Mouse (Mus musculus) embryonic facial prominence, embryonic 15.5 days (tissue): Measurements from ENCODE around the gene Syt6. TPM values are rescaled to one million over a fixed set of nuclear protein-coding genes. Genes with fewer than 3 reads are reported as not detected.
A peak's percentile ranks its signal among the peaks of the same experiment; 100 is the strongest.

Experiments used
- ATAC-seq: fragments of 200-750 bp; cut with Nextera tagmentation; 2 replicates; pipeline ENCODE4 v1.8.0; 2017; ENCODE audit warnings: low read depth, moderate TSS enrichment; ENCODE audit not compliant: insufficient number of reproducible peaks, low FRiP score, low TSS enrichment
- H3K27ac ChIP-seq: fragments of 300-500 bp; sonication (generic); replicated peaks from 2 replicates; pipeline ENCODE4 v1.5.1; 2015; ENCODE audit warnings: mild to moderate bottlenecking, inconsistent platforms
- H3K27me3 ChIP-seq: fragments of 300-500 bp; sonication (generic); 2 replicates; pipeline ENCODE4 v1.6.1; 2015; ENCODE audit warnings: inconsistent platforms
- H3K36me3 ChIP-seq: fragments of 300-500 bp; sonication (generic); 2 replicates; pipeline ENCODE4 v1.6.1; 2015; ENCODE audit warnings: mild to moderate bottlenecking, inconsistent platforms
- H3K4me1 ChIP-seq: fragments of 300-500 bp; sonication (generic); 2 replicates; pipeline ENCODE4 v1.6.1; 2015; ENCODE audit warnings: inconsistent platforms
- H3K4me2 ChIP-seq: fragments of 300-500 bp; sonication (generic); replicated peaks from 2 replicates; pipeline ENCODE4 v1.6.1; 2015; ENCODE audit warnings: mild to moderate bottlenecking, inconsistent platforms
- H3K4me3 ChIP-seq: fragments of 300-500 bp; sonication (generic); replicated peaks from 2 replicates; pipeline ENCODE4 v1.5.1; 2015; ENCODE audit warnings: mild to moderate bottlenecking, inconsistent platforms
- H3K9ac ChIP-seq: fragments of 300-500 bp; sonication (generic); 2 replicates; pipeline ENCODE4 v1.6.1; 2015; ENCODE audit warnings: inconsistent platforms
- H3K9me3 ChIP-seq: fragments of 300-500 bp; sonication (generic); replicated peaks from 2 replicates; pipeline ENCODE4 v1.6.1; 2016; ENCODE audit warnings: inconsistent platforms
- WGBS: fragments of 180-500 bp; shearing (Covaris S2); methylation state at CpG from one replicate; pipeline ENCODE4 v1.1.7; 2015; 5-methylcytosine and 5-hydroxymethylcytosine counted together
- polyA plus RNA-seq: library from polyadenylated mRNA; unstranded; fragments of >200 nt; fragmentation: Nextera tagmentation; extraction: Ambion mirVana; gene quantifications from 2 replicates; pipeline ENCODE4 v1.2.1, GENCODE M21; 2015

The Syt6 gene
- polyA plus RNA-seq, result 1.2 and 1.3 TPM in 2 replicates

GRCm38 (mm10) chr3:103575156-103575892 is at the start of gene Syt6:
Syt6 (plus strand) TSS chr3:103575231.
- peak within 1 kb of the TSS; percentile 96 for H3K4me2 ChIP-seq
- no peaks in the 10 kb centered on the region for H3K36me3 ChIP-seq
- no peak within 1 kb of the TSS for H3K27ac ChIP-seq
- no peaks in the 10 kb centered on the region for H3K9me3 ChIP-seq
- under 1% methylated on average over 42 of the region's 44 CpGs for WGBS
- peak within 1 kb of the TSS; percentile 45 for H3K4me3 ChIP-seq
- peaks cover 74% of the 10 kb centered on the region for H3K27me3 ChIP-seq
- no peak within 1 kb of the TSS for H3K9ac ChIP-seq
- peaks cover 24% of the 10 kb centered on the region for H3K4me1 ChIP-seq
- ATAC-seq, result no peak

- Histone ChIP-seq H3K9me3 (no peaks in the 10 kb centered on the region), H3K4me1 (no peaks in the 10 kb centered on the region), H3K4me2 (no peak overlapping the region), H3K27me3 (no peaks in the 10 kb centered on the region), H3K27ac (no peak overlapping the region), H3K4me3 (no peak overlapping the region), H3K36me3 (no peaks in the 10 kb centered on the region), H3K9ac (no peak overlapping the region)
- 72% methylated on average over 4 of the region's 4 CpGs for WGBS
- ATAC-seq, result no peak
These were observed 48.8 kb upstream of the Syt6 start for GRCm38 (mm10) chr3:103526201-103526704.

- H3K4me3 ChIP-seq, result no peak overlapping the region
These were observed 48.2 kb upstream of the Syt6 start for GRCm38 (mm10) chr3:103526864-103527263.

GRCm38 (mm10) chr3:103534036-103534435 is 41.0 kb upstream of the Syt6 start:
- Histone ChIP-seq H3K4me2 (no peak overlapping the region), H3K36me3 (no peaks in the 10 kb centered on the region), H3K4me3 (no peak overlapping the region), H3K9ac (no peak overlapping the region), H3K27ac (no peak overlapping the region), H3K4me1 (peaks cover 2% of the 10 kb centered on the region; the same call in 1 of the 2 replicates), H3K27me3 (no peaks in the 10 kb centered on the region), H3K9me3 (no peaks in the 10 kb centered on the region)
- no peak for ATAC-seq
- 91% methylated on average over 9 of the region's 9 CpGs for WGBS

More at GRCm38 (mm10) chr3:103526864-103527263, 48.2 kb upstream of the Syt6 start:
- Histone ChIP-seq H3K27me3 (no peaks in the 10 kb centered on the region), H3K36me3 (no peaks in the 10 kb centered on the region), H3K4me2 (no peak overlapping the region), H3K9ac (no peak overlapping the region), H3K4me1 (no peaks in the 10 kb centered on the region), H3K27ac (no peak overlapping the region), H3K9me3 (no peaks in the 10 kb centered on the region)
- ATAC-seq, result no peak
- 20% methylated on average over 2 of the region's 2 CpGs for WGBS

- no peaks in the 10 kb centered on the region for H3K9me3 ChIP-seq
- peaks cover 8% of the 10 kb centered on the region; the same call in 1 of the 2 replicates for H3K4me1 ChIP-seq
- no peaks in the 10 kb centered on the region for H3K27me3 ChIP-seq
- no peak overlapping the region for H3K4me2 ChIP-seq
- H3K9ac ChIP-seq, result no peak overlapping the region
- H3K27ac ChIP-seq, result no peak overlapping the region
- WGBS, result 47% methylated on average over 5 of the region's 5 CpGs
- H3K4me3 ChIP-seq, result no peak overlapping the region
- no peak for ATAC-seq
- no peaks in the 10 kb centered on the region for H3K36me3 ChIP-seq
These were observed 39.8 kb upstream of the Syt6 start for GRCm38 (mm10) chr3:103535207-103535606.

- Histone ChIP-seq H3K4me3 (no peak overlapping the region), H3K4me2 (no peak overlapping the region), H3K27ac (no peak overlapping the region), H3K27me3 (no peaks in the 10 kb centered on the region), H3K9me3 (no peaks in the 10 kb centered on the region), H3K4me1 (peaks cover 8% of the 10 kb centered on the region; the same call in 1 of the 2 replicates), H3K36me3 (no peaks in the 10 kb centered on the region), H3K9ac (no peak overlapping the region)
- 43% methylated on average over 7 of the region's 7 CpGs for WGBS
- no peak for ATAC-seq
These were observed 35.9 kb upstream of the Syt6 start for GRCm38 (mm10) chr3:103539148-103539547.

- H3K4me2 ChIP-seq, result no peak overlapping the region
- no peak overlapping the region for H3K4me3 ChIP-seq
- no peak for ATAC-seq
- no peak overlapping the region for H3K9ac ChIP-seq
- H3K27ac ChIP-seq, result no peak overlapping the region
- no peaks in the 10 kb centered on the region for H3K36me3 ChIP-seq
- H3K27me3 ChIP-seq, result no peaks in the 10 kb centered on the region
- H3K9me3 ChIP-seq, result no peaks in the 10 kb centered on the region
- no peaks in the 10 kb centered on the region for H3K4me1 ChIP-seq
- 53% methylated on average over 2 of the region's 2 CpGs for WGBS
These were observed 28.9 kb upstream of the Syt6 start for GRCm38 (mm10) chr3:103546166-103546565.

GRCm38 (mm10) chr3:103546626-103547025 is 28.4 kb upstream of the Syt6 start:
- no peak overlapping the region for H3K4me2 ChIP-seq

GRCm38 (mm10) chr3:103550236-103550635 is 24.8 kb upstream of the Syt6 start:
- Histone ChIP-seq H3K27me3 (no peaks in the 10 kb centered on the region), H3K4me3 (no peak overlapping the region), H3K4me1 (no peaks in the 10 kb centered on the region), H3K36me3 (no peaks in the 10 kb centered on the region), H3K9ac (no peak overlapping the region), H3K4me2 (no peak overlapping the region), H3K9me3 (no peaks in the 10 kb centered on the region), H3K27ac (no peak overlapping the region)
- WGBS, result 51% methylated on average over 5 of the region's 5 CpGs
- ATAC-seq, result no peak

More at GRCm38 (mm10) chr3:103546626-103547025, 28.4 kb upstream of the Syt6 start:
- Histone ChIP-seq H3K4me1 (no peaks in the 10 kb centered on the region), H3K9ac (no peak overlapping the region), H3K4me3 (no peak overlapping the region), H3K36me3 (no peaks in the 10 kb centered on the region), H3K9me3 (no peaks in the 10 kb centered on the region), H3K27ac (no peak overlapping the region), H3K27me3 (no peaks in the 10 kb centered on the region)
- 64% methylated on average over 3 of the region's 3 CpGs for WGBS
- ATAC-seq, result no peak

- ATAC-seq, result no peak
- H3K9ac ChIP-seq, result no peak overlapping the region
- H3K4me1 ChIP-seq, result no peaks in the 10 kb centered on the region
- no peaks in the 10 kb centered on the region for H3K36me3 ChIP-seq
- no peak overlapping the region for H3K4me3 ChIP-seq
- H3K4me2 ChIP-seq, result no peak overlapping the region
- H3K27me3 ChIP-seq, result peaks cover 7% of the 10 kb centered on the region
- no peak overlapping the region for H3K27ac ChIP-seq
- 63% methylated on average over 3 of the region's 3 CpGs for WGBS
- H3K9me3 ChIP-seq, result no peaks in the 10 kb centered on the region
These were observed 7.8 kb upstream of the Syt6 start for GRCm38 (mm10) chr3:103567226-103567625.

- WGBS, result 70% methylated on average over 4 of the region's 4 CpGs
- Histone ChIP-seq H3K27me3 (peaks cover 60% of the 10 kb centered on the region), H3K9ac (no peak overlapping the region), H3K9me3 (no peaks in the 10 kb centered on the region), H3K36me3 (no peaks in the 10 kb centered on the region), H3K4me2 (no peak overlapping the region), H3K27ac (no peak overlapping the region), H3K4me3 (no peak overlapping the region), H3K4me1 (peaks cover 24% of the 10 kb centered on the region)
- no peak for ATAC-seq
These were observed 2.5 kb upstream of the Syt6 start for GRCm38 (mm10) chr3:103572526-103572925.
